Mouse (Mus musculus): ENCODE measurements around the gene Rhof.

The Rhof gene

GRCm38 (mm10) chr5:123147569-123147968 lies 15.1 kb upstream of the Rhof start:
- DNase-seq = no peak

GRCm38 (mm10) chr5:123146357-123146756 lies 13.9 kb upstream of the Rhof start:
- no peak for DNase-seq

- peak; percentile 45 for DNase-seq
Measured at GRCm38 (mm10) chr5:123144746-123145590, 12.5 kb upstream of the Rhof start.

GRCm38 (mm10) chr5:123143971-123144745 lies 11.7 kb upstream of the Rhof start:
- DNase-seq = no peak

DNA sequence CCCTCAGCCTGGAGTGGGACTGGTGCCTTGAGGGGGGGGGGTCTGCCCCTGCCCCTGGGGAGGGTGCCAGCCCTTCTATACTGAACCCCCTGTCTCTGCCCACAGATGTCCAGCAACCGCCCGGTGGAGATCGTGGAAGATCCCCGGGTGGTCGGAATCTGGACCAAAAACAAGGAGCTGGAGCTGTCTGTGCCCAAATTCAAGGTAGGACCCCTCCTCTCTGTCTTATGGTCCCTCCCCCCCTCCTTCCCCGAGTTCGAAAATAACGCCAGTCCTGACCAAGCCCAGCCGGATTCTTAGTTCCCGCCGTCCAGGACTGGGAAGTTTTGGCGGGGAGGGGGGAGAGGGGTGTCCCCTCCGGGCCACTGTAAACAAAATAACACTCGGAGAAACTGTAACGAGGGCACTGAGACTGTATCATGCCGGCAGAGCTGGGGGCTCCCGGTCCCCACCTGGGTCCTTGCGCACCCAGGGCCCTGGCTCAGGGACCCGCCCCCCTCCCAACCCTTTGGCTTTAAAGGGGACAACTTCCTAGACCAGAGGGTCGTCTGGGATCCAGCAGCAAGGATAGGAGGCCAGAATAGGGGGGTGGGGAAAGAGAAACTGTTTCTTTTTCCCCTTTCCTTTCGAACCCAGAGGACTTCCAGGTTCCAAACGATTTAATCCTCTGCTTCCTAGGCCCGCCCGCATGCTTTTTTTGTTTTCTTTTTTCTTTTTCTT lies 10.9 kb upstream of the Rhof start:
- DNase-seq = peak; percentile 42

DNA sequence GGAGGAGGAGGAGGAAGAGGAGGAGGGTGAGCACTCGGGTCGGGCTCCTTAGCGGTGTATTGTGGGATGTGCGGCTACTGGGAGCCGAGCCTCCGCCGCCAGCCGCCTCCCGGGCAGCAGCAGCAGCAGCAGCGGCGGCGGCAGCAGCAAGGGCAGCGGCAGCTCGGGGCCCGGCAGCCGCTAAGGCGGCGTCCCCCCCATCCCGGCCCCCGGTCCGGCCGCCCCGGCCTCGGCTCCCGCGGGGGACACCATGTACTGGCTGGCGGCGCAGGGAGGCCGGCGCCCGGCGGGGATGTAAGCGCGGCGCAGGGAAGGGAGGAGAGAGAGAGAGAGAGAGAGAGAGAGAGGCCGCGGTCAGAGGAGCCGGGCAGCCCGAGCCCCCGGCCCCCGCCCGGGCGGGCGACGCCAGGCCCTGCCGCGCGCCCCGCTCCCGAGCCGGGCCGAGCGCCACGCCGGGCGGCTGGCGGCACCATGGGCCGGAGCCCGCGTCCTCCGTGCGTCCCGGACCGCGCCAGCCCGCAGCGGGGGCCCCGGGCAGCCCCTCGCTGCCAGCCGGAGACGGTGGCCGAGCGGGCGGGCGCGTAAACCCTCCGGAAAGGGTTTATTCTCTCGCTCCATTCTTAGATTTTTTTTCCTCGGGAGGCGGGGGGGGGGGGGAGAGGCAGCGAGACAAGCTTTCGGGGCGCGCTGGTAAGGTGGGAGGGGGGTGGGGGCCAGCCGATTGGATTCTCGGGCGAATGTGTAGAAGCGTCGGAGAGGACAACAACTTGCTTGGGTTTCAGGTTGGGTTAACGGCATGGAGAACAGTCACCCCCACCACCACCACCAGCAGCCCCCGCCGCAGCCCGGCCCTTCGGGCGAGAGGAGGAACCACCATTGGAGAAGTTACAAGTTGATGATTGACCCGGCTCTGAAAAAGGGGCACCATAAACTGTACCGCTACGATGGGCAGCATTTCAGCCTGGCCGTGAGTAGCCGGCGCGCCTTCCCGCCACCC lies 10.0 kb upstream of the Rhof start, which contains the start of gene Setd1b:
Gene Setd1b, plus strand, starts transcription at position 33 of the 997 bp plus-strand sequence.
- DNase-seq = peak; percentile 72

- peak; percentile 63 for DNase-seq
Measured at GRCm38 (mm10) chr5:123141555-123142160, 9.2 kb upstream of the Rhof start.

- DNase-seq = peak; percentile 97
Measured at GRCm38 (mm10) chr5:123140694-123141554, 8.4 kb upstream of the Rhof start.

GRCm38 (mm10) chr5:123139722-123140627 lies 7.5 kb upstream of the Rhof start:
- peak; percentile 47 for DNase-seq

DNA sequence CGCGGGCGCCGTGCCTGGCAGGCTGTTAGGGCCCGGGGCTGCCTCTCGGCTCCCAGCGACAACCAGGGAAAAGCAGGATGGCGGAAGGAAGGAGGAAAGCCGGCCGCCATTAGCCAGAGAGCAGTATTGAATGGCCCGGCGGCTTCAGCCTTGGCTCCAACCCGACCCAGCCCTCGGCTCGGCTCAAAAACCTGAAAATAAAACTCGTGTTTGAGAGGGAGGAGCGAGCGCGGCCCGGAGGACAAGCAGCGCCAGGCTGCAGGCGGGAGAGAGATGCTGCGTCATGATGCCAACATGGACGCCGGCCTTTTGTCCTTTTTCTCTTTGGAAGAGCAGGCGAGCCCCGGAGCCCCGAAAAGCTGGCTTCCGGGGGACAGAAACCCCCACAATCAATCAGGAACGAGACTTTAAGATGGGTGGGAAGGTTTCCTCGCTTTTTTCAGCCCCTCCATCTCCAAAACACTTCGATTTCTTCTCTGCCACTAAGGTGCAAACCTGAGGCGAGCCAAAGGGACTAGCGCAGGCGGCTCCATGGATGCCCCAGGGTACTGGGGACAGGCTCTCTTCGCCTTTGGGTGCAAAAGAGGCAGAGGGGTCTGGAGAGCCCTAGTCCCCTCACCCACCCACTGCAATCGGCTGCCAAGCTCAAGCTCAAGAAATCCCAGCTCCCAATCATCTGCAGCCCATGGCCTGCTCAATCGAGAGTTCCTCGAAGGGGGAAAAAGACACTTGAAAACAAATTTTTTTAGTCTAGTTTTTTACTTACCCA lies 6.6 kb upstream of the Rhof start:
- DNase-seq = peak; percentile 90

DNA sequence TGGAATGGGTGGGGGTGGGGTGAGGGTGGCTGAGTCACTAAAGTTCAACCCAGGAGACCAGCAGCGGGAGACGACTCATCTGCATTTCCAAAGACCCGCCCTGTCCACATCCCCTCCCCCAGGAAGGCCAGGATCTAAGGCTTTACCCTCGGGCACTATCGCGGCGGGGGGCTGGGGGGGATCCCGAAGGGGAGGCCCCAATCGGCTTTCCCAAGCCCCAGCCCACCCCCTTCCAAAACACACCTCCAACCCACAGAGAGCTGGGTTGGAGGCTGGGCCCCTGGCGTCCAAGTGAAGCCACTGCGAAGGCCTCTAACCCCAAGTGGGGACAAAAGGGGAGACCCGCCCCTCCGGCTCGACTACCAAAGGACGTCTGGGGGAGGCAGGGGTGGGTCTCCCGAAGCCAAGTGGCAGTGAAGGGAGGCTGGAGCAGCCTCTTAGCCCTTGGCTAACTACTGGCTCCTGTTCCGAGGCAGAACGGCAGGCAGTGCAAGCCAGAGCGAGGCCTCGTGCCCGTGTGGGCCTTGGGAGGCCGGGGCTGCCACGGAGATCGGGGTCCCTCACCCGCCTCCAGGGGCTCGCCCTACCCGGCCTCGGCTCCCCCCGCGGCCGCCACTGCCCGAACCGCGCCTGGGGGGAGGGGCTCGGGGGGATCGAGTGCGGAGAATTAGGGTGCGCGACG lies 5.9 kb upstream of the Rhof start:
- DNase-seq = peak; percentile 86

- DNase-seq = no peak
Measured at GRCm38 (mm10) chr5:123137910-123138229, 5.4 kb upstream of the Rhof start.

GRCm38 (mm10) chr5:123137044-123137909 lies 4.8 kb upstream of the Rhof start:
- DNase-seq = peak; percentile 94

DNA sequence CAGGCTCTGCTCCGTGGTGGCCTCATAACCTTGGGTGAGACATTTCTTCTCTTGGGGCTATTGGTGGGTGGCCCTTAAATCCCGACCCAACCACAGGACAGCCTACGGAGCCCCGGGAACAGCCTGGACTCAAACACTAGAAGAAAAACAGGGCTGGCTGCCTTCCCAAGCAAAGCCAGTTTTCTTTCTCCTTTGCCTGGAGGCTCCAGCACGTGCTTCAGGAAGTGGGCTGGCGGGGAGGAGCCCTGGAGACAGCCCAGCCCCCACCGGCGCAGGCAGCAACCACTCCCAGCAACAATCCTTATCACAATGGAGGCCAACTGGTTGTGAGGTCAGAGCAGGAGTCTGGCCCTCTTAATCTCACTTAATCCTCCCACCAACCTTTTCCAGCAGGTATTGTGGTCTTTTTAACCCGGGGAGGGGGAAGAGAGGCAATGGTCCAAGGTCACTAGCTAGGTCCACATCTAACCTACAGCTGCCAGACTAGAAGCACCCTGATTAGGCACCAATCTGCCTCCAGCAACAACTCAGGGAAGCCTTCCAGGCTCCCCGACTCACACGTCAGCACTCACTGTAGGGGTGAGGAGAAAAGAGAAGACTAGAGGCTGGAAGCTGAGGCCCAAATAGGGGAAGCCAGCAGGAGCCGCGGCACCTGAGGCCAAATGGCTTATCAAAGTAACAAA lies 4.0 kb upstream of the Rhof start:
- DNase-seq = peak; percentile 98

- DNase-seq = peak; percentile 97
Measured at GRCm38 (mm10) chr5:123135471-123136360, 3.2 kb upstream of the Rhof start.

Measured in lung, postnatal 36 days (tissue).